Mouse (Mus musculus): ENCODE data around the gene Znrf2.

- TF ChIP-seq CTCF (conservative IDR thresholded peaks at IDR 0.05; ENCODE audit: low read length) (no peak), NANOG (IDR thresholded peaks at IDR 0.05; ENCODE audit: borderline replicate concordance, low read length) (no peak), POU5F1 (IDR thresholded peaks at IDR 0.05; ENCODE audit: borderline replicate concordance, low read length) (no peak)
Measured at GRCm38 (mm10) chr6:54900256-54900655, 83.5 kb downstream of the Znrf2 start.

Measured in E14TG2a.4 (cell line).